ENCODE assay signal across 9 mouse cellular contexts in the genomic region with DNA sequence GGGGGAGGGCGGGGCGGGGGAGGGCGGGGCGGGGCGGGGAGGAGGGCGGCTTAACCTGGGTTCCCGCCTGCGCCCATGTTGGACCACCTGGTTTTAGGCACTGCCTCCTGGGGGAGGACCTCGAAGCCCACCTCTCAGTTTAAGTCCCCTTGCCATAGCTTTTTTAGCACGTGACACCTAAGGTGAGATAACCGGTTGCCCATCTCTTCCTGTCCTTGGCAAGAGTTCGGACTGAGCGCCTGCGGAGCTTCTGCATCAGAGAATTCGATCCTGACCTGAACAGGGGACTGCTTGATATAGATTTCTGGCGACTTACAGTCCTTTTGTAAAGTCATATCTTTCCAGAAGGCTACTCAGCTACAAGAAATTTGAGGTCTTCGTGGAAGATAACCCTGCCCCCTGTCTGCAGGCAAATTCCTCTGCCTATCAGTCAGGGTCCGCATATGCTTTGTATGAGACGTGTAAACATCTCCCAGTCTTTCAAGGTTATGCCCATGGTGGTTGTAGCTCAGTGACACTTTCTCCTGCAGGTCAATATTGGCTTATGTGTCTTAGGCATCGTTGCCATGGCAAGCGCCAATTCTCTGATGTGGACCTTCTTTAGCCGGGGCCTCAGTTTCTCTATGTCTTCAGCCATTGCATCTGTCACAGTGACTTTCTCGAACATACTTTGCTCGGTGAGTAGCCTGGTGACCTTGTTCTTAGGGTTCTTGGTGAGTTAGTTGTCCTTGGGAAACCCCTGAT. TPM values are rescaled to one million over a fixed set of nuclear protein-coding genes. Genes with fewer than 3 reads are reported as not detected.
A peak's percentile ranks its signal among the peaks of the same experiment; 100 is the strongest.
DNase-seq lines count a peak whose midpoint lies in the region; ATAC-seq lines count a peak whose summit lies in the region.
"Had no signal": no experiment of that assay in that cellular context is flagged by ENCODE, and none has a peak within 500 bp of the region (broad histone marks: within the 10 kb centered on the region; RNA-seq: fewer than 3 reads in every experiment).

No protein-coding gene starts in this region.

- peak overlapping the region; percentile 93; the same call in 1 of the 2 replicates for H3K27ac ChIP-seq in forebrain, embryonic 12.5 days
- no peak overlapping the region for H3K27ac ChIP-seq in kidney, embryonic 16.5 days (ENCODE audit: low read length)
- H3K27ac ChIP-seq in midbrain, embryonic 13.5 days = peak overlapping the region; percentile 91; the same call in 1 of the 2 replicates

- H3K9ac ChIP-seq in forebrain, embryonic 12.5 days = peak overlapping the region; percentile 80
- peak overlapping the region; percentile 55 for H3K9ac ChIP-seq in kidney, embryonic 16.5 days (replicated peaks; ENCODE audit: low read length)
- H3K9ac ChIP-seq in midbrain, embryonic 13.5 days (replicated peaks) = peak overlapping the region; percentile 86

- no peak for ATAC-seq in erythroblast, adult 5-6 weeks (replicated peaks; ENCODE audit: low FRiP score, poor library complexity, severe bottlenecking)
- ATAC-seq in forebrain, embryonic 12.5 days (ENCODE audit: low FRiP score) = peak; percentile 63
- ATAC-seq in kidney, embryonic 16.5 days (ENCODE audit: low FRiP score, low TSS enrichment) = peak; percentile 57
- peak; percentile 28; the same call in 1 of the 2 replicates for ATAC-seq in midbrain, embryonic 13.5 days

- H3K27me3 ChIP-seq in erythroblast, embryonic 14.5 days (ENCODE audit: control insufficient read depth) = no peaks in the 10 kb centered on the region
- no peaks in the 10 kb centered on the region for H3K27me3 ChIP-seq in forebrain, embryonic 12.5 days
- no peaks in the 10 kb centered on the region for H3K27me3 ChIP-seq in kidney, embryonic 16.5 days (ENCODE audit: insufficient read depth, low read length)
- no peaks in the 10 kb centered on the region for H3K27me3 ChIP-seq in midbrain, embryonic 13.5 days
- H3K27me3 ChIP-seq: Patski had no signal

- peaks cover 26% of the 10 kb centered on the region for H3K36me3 ChIP-seq in erythroblast, embryonic 14.5 days (ENCODE audit: control insufficient read depth)
- peaks cover 16% of the 10 kb centered on the region for H3K36me3 ChIP-seq in forebrain, embryonic 12.5 days (replicated peaks)
- peaks cover 8% of the 10 kb centered on the region for H3K36me3 ChIP-seq in kidney, embryonic 16.5 days (ENCODE audit: insufficient read depth, low read length)
- H3K36me3 ChIP-seq in midbrain, embryonic 13.5 days = peaks cover 3% of the 10 kb centered on the region; the same call in 1 of the 2 replicates

- 46% methylated on average over 16 of the region's 24 CpGs for WGBS in forebrain, embryonic 12.5 days
- 37% methylated on average over 20 of the region's 24 CpGs for WGBS in kidney, embryonic 16.5 days
- WGBS in midbrain, embryonic 13.5 days = 50% methylated on average over 16 of the region's 24 CpGs

- peaks cover 23% of the 10 kb centered on the region for H3K4me1 ChIP-seq in erythroblast, embryonic 14.5 days (ENCODE audit: control insufficient read depth)
- peaks cover 16% of the 10 kb centered on the region for H3K4me1 ChIP-seq in forebrain, embryonic 12.5 days
- peaks cover 12% of the 10 kb centered on the region for H3K4me1 ChIP-seq in kidney, embryonic 16.5 days (ENCODE audit: insufficient read depth, low read length)
- peaks cover 27% of the 10 kb centered on the region for H3K4me1 ChIP-seq in midbrain, embryonic 13.5 days (replicated peaks)

- peak overlapping the region; percentile 75 for H3K4me3 ChIP-seq in erythroblast, embryonic 14.5 days (replicated peaks)
- H3K4me3 ChIP-seq in forebrain, embryonic 12.5 days (replicated peaks) = peak overlapping the region; percentile 77
- H3K4me3 ChIP-seq in kidney, embryonic 16.5 days (ENCODE audit: low read length) = peak overlapping the region; percentile 64
- H3K4me3 ChIP-seq in midbrain, embryonic 13.5 days (replicated peaks) = peak overlapping the region; percentile 70

- no peaks in the 10 kb centered on the region for H3K9me3 ChIP-seq in erythroblast, embryonic 14.5 days (ENCODE audit: control insufficient read depth, low read length)
- H3K9me3 ChIP-seq in forebrain, embryonic 12.5 days = no peaks in the 10 kb centered on the region
- H3K9me3 ChIP-seq in kidney, embryonic 16.5 days (ENCODE audit: low read length) = no peaks in the 10 kb centered on the region
- no peaks in the 10 kb centered on the region for H3K9me3 ChIP-seq in midbrain, embryonic 13.5 days

- H3K4me2 ChIP-seq in forebrain, embryonic 12.5 days = peak overlapping the region; percentile 63
- H3K4me2 ChIP-seq in kidney, embryonic 16.5 days (replicated peaks; ENCODE audit: low read depth, low read length) = peak overlapping the region; percentile 77
- peak overlapping the region; percentile 72 for H3K4me2 ChIP-seq in midbrain, embryonic 13.5 days (replicated peaks)

- peak; percentile 16 for DNase-seq in ovary, postnatal 10 days (ENCODE audit: low spot score)
- DNase-seq in ovary, postnatal 36 days (ENCODE audit: low spot score) = no peak
- DNase-seq in urinary bladder, adult 2 months (ENCODE audit: low spot score) = no peak

RNA-seq across cellular contexts. Expression of a gene that starts 0.7 kb away (rescaled TPM):
- 0.04 and 0.30 TPM in 2 replicates for polyA plus RNA-seq in erythroblast, embryonic 14.5 days (2012)
- 2.5 and 5.4 TPM in 2 replicates for total RNA-seq in erythroblast, adult 5-6 weeks (2015; ENCODE audit: low replicate concordance)
- total RNA-seq in erythroblast, adult 5-6 weeks (2017; ENCODE audit: low replicate concordance) = 1.1 and 1.3 TPM in 2 replicates
- polyA plus RNA-seq in forebrain, embryonic 12.5 days (2016; fragmentation: Nextera tagmentation; extraction: Ambion mirVana) = 16.6 and 17.8 TPM in 2 replicates
- polyA plus RNA-seq in kidney, embryonic 16.5 days (2015; fragmentation: Nextera tagmentation; extraction: Ambion mirVana) = 25.0 and 25.7 TPM in 2 replicates
- polyA plus RNA-seq in midbrain, embryonic 13.5 days (2015; fragmentation: Nextera tagmentation; extraction: Ambion mirVana) = 22.3 and 24.6 TPM in 2 replicates
- polyA plus RNA-seq in urinary bladder, adult 2 months (2012; rRNA removed) = 17.1 and 19.5 TPM in 2 replicates

RNA-seq across cellular contexts. Expression of a gene that starts 12.7 kb away (rescaled TPM):
- polyA plus RNA-seq in erythroblast, embryonic 14.5 days (2012) = 0.04 TPM in 1 of 2 replicates, not detected in the other
- not detected in 2 replicates for total RNA-seq in erythroblast, adult 5-6 weeks (2015; ENCODE audit: low replicate concordance)
- total RNA-seq in erythroblast, adult 5-6 weeks (2017; ENCODE audit: low replicate concordance) = not detected in 2 replicates
- polyA plus RNA-seq in forebrain, embryonic 12.5 days (2016; fragmentation: Nextera tagmentation; extraction: Ambion mirVana) = 0.88 and 0.97 TPM in 2 replicates
- polyA plus RNA-seq in kidney, embryonic 16.5 days (2015; fragmentation: Nextera tagmentation; extraction: Ambion mirVana) = 0.72 and 0.89 TPM in 2 replicates
- polyA plus RNA-seq in midbrain, embryonic 13.5 days (2015; fragmentation: Nextera tagmentation; extraction: Ambion mirVana) = 1.1 TPM in 2 replicates
- 0.22 and 0.47 TPM in 2 replicates for polyA plus RNA-seq in urinary bladder, adult 2 months (2012; rRNA removed)

Comparison
In these comparisons a context has a peak if more than half of its experiments do, and no peak if none do; other contexts are left out.
1. RNA of a gene that starts 0.7 kb away (polyA plus RNA-seq): 25.0 to 25.7 TPM in kidney, embryonic 16.5 days, 22.3 to 24.6 TPM in midbrain, embryonic 13.5 days, 17.1 to 19.5 TPM in urinary bladder, adult 2 months and 16.6 to 17.8 TPM in forebrain, embryonic 12.5 days; 0.04 to 0.30 TPM in erythroblast, embryonic 14.5 days; every median in the first group is over 10 times any median in the second.
2. Peak in every context shown above with its lines, with median percentiles within 50 percentile points of each other: H3K4me3 ChIP-seq, H3K4me2 ChIP-seq and H3K9ac ChIP-seq.